Mouse (Mus musculus) forebrain, embryonic 16.5 days (tissue): ENCODE data around the gene Lman2. TPM values are rescaled to one million over a fixed set of nuclear protein-coding genes. Genes with fewer than 3 reads are reported as not detected.

Experiments
- ATAC-seq: fragments of 200-750 bp; cut with Nextera tagmentation; 2 replicates; pipeline ENCODE4 v1.8.0; 2017; ENCODE audit warnings: mild to moderate bottlenecking, moderate library complexity
- H3K27ac ChIP-seq: fragments of 300-500 bp; sonication (generic); 2 replicates; pipeline ENCODE4 v1.5.1; 2014; ENCODE audit warnings: low read length, control low read depth
- H3K27me3 ChIP-seq: fragments of 300-500 bp; sonication (generic); replicated peaks from 2 replicates; pipeline ENCODE4 v1.6.1; 2014; ENCODE audit warnings: low read length; ENCODE audit not compliant: control insufficient read depth, insufficient read depth
- H3K36me3 ChIP-seq: fragments of 300-500 bp; sonication (generic); 2 replicates; pipeline ENCODE4 v1.6.1; 2014; ENCODE audit not compliant: control insufficient read depth, insufficient read depth
- H3K4me1 ChIP-seq: fragments of 300-500 bp; sonication (generic); replicated peaks from 2 replicates; pipeline ENCODE4 v1.6.1; 2014; ENCODE audit warnings: low read length; ENCODE audit not compliant: control insufficient read depth, insufficient read depth
- H3K4me2 ChIP-seq: fragments of 300-500 bp; sonication (generic); 2 replicates; pipeline ENCODE4 v1.6.1; 2014; ENCODE audit warnings: mild to moderate bottlenecking, low read length, control low read depth
- H3K4me3 ChIP-seq: fragments of 300-500 bp; sonication (generic); replicated peaks from 2 replicates; pipeline ENCODE4 v1.5.1; 2014; ENCODE audit warnings: mild to moderate bottlenecking, low read length, control low read depth
- H3K9ac ChIP-seq: fragments of 300-500 bp; sonication (generic); replicated peaks from 2 replicates; pipeline ENCODE4 v1.6.1; 2014; ENCODE audit warnings: low read depth, low read length, control low read depth
- H3K9me3 ChIP-seq: fragments of 300-500 bp; sonication (generic); 2 replicates; pipeline ENCODE4 v1.6.1; 2016; ENCODE audit warnings: low read length; ENCODE audit not compliant: control insufficient read depth
- WGBS: fragments of 180-500 bp; shearing (Covaris S2); extraction: QIAGEN DNeasy Blood & Tissue Kit; methylation state at CpG from one replicate; pipeline ENCODE4 v1.1.7; 2014; 5-methylcytosine and 5-hydroxymethylcytosine counted together
- polyA plus RNA-seq: library from polyadenylated mRNA; unstranded; fragments of >200 nt; fragmentation: Nextera tagmentation; extraction: Ambion mirVana; gene quantifications from 2 replicates; pipeline ENCODE4 v1.2.1, GENCODE M21; 2015

The Lman2 gene
- polyA plus RNA-seq, 1 experiment from 2014 or later: 56.3 TPM

DNA sequence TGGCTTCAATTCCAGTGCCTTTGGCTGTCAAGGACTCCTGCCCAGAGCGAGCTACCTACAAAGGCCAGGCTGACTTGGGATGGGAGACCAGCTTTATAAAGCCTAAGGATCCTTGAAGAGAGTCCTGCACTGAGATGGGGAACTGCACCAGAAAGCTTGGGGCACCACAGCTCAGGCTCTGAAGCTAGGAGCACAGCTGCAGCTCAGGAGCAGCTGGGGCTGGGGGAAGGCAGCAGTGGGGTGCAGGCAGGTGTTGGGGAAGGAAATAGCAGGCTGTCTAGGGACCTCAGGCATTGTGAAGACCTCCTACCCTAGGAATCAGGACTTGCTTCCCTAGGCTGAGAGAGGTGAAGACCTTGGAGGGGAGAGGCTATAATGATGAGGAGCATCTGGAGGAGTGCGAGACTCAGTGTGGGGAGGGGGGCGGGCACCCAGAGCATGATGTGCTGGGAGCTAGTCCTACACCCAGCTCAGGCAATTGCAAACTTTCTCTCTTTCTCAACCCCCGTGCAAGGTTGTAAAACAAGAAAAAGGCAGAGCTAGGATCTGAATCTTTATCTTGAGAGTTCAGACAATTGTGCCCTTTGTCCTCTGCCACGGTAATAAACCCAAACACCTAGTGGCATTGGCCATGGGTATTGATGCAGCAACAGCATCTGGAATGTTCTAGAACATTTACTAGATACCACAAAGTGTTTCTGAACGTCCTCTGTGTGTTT, 11.8 kb upstream of the Lman2 start:
- Histone ChIP-seq H3K9me3 (no peaks in the 10 kb centered on the region), H3K4me3 (no peak overlapping the region), H3K27ac (no peak overlapping the region), H3K36me3 (no peaks in the 10 kb centered on the region), H3K27me3 (peaks cover 20% of the 10 kb centered on the region), H3K4me1 (no peaks in the 10 kb centered on the region), H3K9ac (no peak overlapping the region), H3K4me2 (no peak overlapping the region)
- no peak for ATAC-seq
- WGBS: 70% methylated on average over 6 of the region's 6 CpGs

DNA sequence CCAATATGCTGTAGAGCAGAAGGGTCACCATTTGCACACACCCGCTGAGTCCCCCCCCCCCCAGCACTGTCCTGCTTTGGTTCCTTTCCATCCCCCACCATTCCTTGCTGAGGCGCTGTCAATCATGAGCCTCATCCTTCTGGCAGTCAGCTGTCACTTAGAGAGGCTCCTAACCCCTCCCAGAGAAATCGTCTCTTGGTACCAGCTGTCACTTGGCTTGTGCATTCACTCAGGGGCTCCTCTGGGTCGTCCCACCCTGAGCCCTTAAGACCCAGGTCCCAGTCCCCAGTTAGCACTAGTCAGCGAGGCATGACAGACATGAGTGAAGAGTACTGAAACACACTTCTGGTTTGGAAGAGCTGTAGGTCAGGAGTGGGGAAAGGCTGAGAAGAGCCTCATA, 9.2 kb upstream of the Lman2 start:
- Histone ChIP-seq H3K4me2 (no peak overlapping the region), H3K9me3 (no peaks in the 10 kb centered on the region), H3K36me3 (no peaks in the 10 kb centered on the region), H3K27ac (no peak overlapping the region), H3K9ac (no peak overlapping the region), H3K27me3 (peaks cover 2% of the 10 kb centered on the region; the same call in 1 of the 2 replicates), H3K4me1 (no peaks in the 10 kb centered on the region), H3K4me3 (no peak overlapping the region)
- no peak for ATAC-seq
- WGBS: 56% methylated on average over 5 of the region's 5 CpGs

DNA sequence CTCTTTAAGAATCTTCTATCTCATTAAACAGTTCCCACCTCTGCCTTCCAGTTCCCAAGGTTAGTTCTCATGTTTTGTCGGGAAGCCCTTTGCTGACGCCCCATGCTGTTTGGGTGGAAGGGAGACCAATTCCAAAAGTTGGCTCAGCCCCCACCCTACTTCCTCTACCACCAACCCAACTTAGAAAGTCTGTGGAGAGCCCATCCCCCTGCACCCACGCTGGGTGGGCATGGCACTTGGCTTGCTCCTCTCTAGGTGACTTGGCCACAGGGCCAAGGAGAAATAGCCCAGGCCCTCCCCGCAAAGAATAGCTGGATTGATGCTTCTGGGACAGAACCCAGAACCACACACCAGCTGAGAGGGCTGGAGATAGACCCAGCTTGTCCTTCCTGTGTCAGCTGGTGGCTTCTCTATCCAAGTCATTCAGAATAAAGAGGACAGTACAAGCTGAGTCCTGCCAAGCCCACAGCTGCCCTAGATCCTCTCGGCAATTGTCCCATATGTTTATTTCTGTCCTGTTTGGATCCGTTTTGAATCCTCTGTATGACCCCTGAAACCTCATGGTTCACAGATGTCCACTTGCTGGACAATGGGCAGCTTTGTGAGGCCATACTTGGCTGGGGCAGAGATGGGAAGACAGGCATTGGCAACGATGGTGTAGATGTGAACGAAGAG, 8.6 kb upstream of the Lman2 start:
- 76% methylated on average over 8 of the region's 8 CpGs for WGBS
- Histone ChIP-seq H3K9me3 (no peaks in the 10 kb centered on the region), H3K27me3 (peaks cover 2% of the 10 kb centered on the region; the same call in 1 of the 2 replicates), H3K36me3 (no peaks in the 10 kb centered on the region), H3K4me2 (no peak overlapping the region), H3K4me1 (no peaks in the 10 kb centered on the region), H3K4me3 (no peak overlapping the region), H3K9ac (no peak overlapping the region), H3K27ac (no peak overlapping the region)
- no peak for ATAC-seq

DNA sequence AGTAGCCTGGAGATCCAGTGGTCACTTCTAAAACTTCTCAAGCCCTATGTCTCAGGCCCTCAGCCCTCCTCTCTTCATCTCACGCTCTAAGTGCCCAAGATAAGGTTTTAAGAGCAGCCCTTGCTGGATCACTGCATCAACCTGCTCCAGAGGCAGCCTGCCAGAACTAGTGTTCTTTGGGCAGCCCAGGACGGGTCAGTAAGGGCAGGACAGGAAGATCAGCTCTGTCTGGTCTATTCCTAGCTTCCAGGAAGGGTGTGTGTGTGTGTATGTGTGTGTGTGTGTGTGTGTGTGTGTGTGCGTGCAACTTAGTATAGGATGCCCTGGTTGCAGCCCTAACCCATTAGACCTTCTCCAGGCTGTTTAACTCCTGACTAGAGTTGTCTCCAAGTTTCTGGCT, 7.7 kb upstream of the Lman2 start:
- H3K4me1 ChIP-seq: no peaks in the 10 kb centered on the region
- no peaks in the 10 kb centered on the region for H3K9me3 ChIP-seq
- no peak overlapping the region for H3K4me2 ChIP-seq
- WGBS: 68% methylated on average over 3 of the region's 3 CpGs
- H3K27ac ChIP-seq: no peak overlapping the region
- H3K9ac ChIP-seq: no peak overlapping the region
- H3K4me3 ChIP-seq: no peak overlapping the region
- no peaks in the 10 kb centered on the region for H3K36me3 ChIP-seq
- no peak for ATAC-seq
- H3K27me3 ChIP-seq: peaks cover 2% of the 10 kb centered on the region; the same call in 1 of the 2 replicates

DNA sequence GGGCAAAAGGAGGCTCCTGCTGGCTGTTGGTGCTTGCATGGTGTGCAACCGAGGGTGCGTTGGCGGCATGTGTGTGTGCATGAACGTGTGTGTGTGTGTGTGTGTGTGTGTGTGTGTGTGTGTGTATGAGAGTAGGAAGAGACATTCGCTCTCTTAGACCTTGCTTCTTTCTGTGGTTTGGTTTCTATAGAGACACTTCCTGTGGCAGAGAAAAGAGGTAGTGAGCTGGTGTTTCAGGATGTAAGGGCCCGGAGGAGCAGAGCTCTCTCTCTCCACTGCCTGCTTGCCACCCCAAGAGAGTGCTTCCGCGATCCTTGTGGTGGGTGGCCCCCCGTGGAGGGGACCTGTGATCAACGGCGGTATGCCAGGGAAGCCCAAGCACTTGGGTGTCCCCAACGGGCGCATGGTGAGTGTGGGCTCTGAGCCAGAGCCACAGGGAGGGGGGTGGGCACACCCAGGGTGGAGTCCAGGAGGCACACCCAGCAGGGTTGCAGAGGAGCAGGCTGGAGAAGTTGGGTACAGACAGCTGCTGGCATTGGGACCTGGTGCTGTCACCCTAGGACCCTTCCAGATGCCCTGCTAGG, 7.0 kb upstream of the Lman2 start, which contains the start of gene Rgs14:
TSS of gene Rgs14 (plus strand) at position 202 of the 584 bp plus-strand sequence.
- Histone ChIP-seq H3K4me3 (no peak within 1 kb of the TSS), H3K27ac (no peak within 1 kb of the TSS), H3K4me1 (no peaks in the 10 kb centered on the region), H3K36me3 (no peaks in the 10 kb centered on the region), H3K27me3 (peaks cover 2% of the 10 kb centered on the region; the same call in 1 of the 2 replicates), H3K9me3 (no peaks in the 10 kb centered on the region), H3K4me2 (no peak within 1 kb of the TSS), H3K9ac (no peak within 1 kb of the TSS)
- 58% methylated on average over 13 of the region's 13 CpGs for WGBS
- no peak for ATAC-seq

DNA sequence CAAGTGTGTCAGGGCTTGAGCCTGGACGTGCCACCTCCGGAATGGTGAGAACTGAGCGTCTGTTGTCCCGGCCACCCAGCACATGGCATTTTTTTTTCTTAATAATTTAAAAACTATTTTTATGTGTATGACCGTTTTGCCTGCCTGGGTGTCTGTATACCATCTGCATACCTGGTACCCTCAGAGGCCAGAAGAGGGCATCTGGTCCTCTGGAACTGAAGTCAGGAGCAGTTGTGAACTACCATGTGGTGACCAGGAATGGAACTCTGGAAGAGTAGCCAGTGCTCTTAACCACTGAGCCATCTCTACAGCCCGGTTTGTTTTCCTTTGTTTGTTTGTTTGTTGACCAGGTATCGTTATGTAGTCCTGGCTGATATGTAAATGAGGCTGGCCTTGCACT, 5.8 kb upstream of the Lman2 start:
- WGBS: 78% methylated on average over 7 of the region's 7 CpGs
- Histone ChIP-seq H3K9ac (no peak overlapping the region), H3K4me1 (no peaks in the 10 kb centered on the region), H3K4me2 (no peak overlapping the region), H3K36me3 (no peaks in the 10 kb centered on the region), H3K4me3 (no peak overlapping the region), H3K27me3 (no peaks in the 10 kb centered on the region; the same call in 1 of the 2 replicates), H3K9me3 (no peaks in the 10 kb centered on the region), H3K27ac (no peak overlapping the region)
- ATAC-seq: no peak

DNA sequence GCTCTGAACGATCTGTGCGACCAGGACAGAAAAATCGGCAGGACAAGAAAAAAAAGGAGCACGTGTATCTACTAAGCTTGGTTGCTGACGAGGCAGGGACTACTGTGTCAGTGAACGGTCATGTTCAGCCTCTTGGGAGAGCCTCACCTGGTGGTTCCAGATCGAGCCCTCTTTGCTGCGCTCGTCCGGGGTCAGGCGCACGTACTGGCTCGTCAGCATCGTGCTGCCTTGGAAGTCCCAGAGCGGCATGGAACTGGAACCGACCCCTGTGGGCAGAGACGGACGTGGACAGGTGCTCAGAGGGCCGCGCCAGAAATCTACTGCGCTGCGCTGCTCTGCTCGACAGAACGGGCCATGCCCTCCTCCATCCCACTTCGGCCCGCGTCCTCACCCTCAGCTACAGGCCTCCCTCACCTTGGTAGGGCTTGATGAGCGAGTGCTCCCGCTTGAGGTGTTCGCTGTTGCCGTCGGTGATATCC, 570 bp downstream of the Lman2 start:
- Histone ChIP-seq H3K9ac (peak overlapping the region; percentile 87), H3K27ac (peak overlapping the region; percentile 91), H3K36me3 (peaks cover 4% of the 10 kb centered on the region; the same call in 1 of the 2 replicates), H3K4me3 (peak overlapping the region; percentile 92), H3K27me3 (no peaks in the 10 kb centered on the region; the same call in 1 of the 2 replicates), H3K4me2 (peak overlapping the region; percentile 78), H3K9me3 (no peaks in the 10 kb centered on the region), H3K4me1 (peaks cover 18% of the 10 kb centered on the region)
- peak; percentile 34 for ATAC-seq
- 1% methylated on average over 32 of the region's 32 CpGs for WGBS

DNA sequence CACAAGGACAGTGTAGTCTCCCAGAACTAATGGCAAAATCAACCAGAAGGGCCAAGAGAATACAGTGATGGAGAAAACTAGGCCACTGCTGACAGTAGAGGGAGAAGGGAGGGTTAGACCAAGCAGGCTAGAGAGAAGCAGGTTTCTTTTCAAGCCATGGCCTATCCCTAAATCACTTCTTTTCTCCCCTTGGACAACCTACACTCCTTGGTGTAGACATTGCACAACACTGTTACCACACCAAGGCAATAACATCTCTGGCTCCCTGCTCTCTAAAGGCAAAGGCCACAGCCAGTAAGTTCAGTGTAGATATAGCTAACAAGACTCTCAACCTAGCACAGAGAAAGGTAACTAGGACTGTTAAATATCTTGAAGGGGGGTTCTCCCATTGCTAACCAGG, 1.4 kb downstream of the Lman2 start:
- Histone ChIP-seq H3K27me3 (no peaks in the 10 kb centered on the region), H3K4me3 (peak overlapping the region; percentile 92), H3K9ac (no peak overlapping the region), H3K9me3 (no peaks in the 10 kb centered on the region), H3K4me2 (peak overlapping the region; percentile 78), H3K4me1 (peaks cover 18% of the 10 kb centered on the region), H3K36me3 (peaks cover 4% of the 10 kb centered on the region; the same call in 1 of the 2 replicates), H3K27ac (no peak overlapping the region)
- no peak for ATAC-seq

DNA sequence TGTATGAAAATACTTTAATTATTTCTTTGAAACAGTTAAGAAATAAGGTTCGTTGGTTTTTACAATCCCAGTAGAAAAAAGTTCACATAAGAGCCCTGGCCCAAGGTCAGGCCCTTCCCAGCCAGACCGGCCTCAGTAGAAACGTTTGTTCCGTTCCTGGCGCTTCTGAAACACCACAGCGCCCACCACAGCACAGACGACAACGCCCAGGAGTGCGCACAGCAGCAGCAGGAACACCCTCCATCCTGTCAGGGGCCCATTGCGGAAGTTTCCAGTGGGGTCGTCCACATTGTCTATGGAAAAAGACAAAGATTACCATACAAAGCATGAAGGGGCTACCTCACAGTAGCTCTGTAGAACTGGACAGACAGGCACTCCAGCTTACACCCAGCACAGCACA, 15.8 kb downstream of the Lman2 start:
- no peaks in the 10 kb centered on the region for H3K4me1 ChIP-seq
- WGBS: 87% methylated on average over 11 of the region's 11 CpGs
- H3K27me3 ChIP-seq: no peaks in the 10 kb centered on the region
- H3K27ac ChIP-seq: no peak overlapping the region
- no peak for ATAC-seq
- H3K9ac ChIP-seq: no peak overlapping the region
- H3K9me3 ChIP-seq: no peaks in the 10 kb centered on the region
- no peak overlapping the region for H3K4me2 ChIP-seq
- no peak overlapping the region for H3K4me3 ChIP-seq
- H3K36me3 ChIP-seq: peaks cover 51% of the 10 kb centered on the region
